Mouse (Mus musculus): Measurements from ENCODE around the gene Rasgrf1. TPM values are rescaled to one million over a fixed set of nuclear protein-coding genes. Genes with fewer than 3 reads are reported as not detected.

Gene Rasgrf1
- total and polyA plus RNA-seq, 3 experiments, result not detected

DNA sequence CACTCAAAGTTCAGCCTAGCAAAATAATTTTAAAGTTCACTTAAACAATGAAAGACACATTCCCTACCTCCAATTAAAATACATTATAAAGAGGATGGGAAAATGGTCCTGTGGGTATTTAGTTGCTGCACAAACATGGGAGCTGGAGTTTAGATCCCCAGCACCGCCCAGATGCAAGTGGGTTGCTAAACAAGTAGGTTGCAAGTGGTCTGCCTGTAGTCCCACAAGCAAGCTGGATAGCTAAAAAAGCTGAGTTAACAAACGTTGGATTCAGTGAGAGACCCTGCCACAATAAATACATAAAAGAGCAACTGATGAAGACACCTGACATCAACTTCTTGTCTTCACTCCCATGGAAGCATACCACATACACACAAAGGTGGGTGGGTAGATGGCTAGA lies 49.3 kb downstream of the Rasgrf1 start:
- H3K4me3 ChIP-seq (replicated peaks in 1 of 3; ENCODE audit: low read depth in 2 of 3, low read length in 2 of 3, poor library complexity in 1 of 3), result no peak overlapping the region
- H3K27me3 ChIP-seq (replicated peaks), result no peaks in the 10 kb centered on the region
- H3K36me3 ChIP-seq (replicated peaks in 1 of 2; ENCODE audit: control insufficient read depth in 1 of 2, insufficient read depth in 1 of 2, low read length in 1 of 2), result no peaks in the 10 kb centered on the region
- H3K4me1 ChIP-seq (ENCODE audit: control insufficient read depth in 1 of 2, insufficient read depth in 2 of 2), result peaks cover 0 to 4% of the 10 kb centered on the region in 2 experiments; a peak in 1 of 4 replicates
- no peak overlapping the region for H3K9ac ChIP-seq (ENCODE audit: insufficient read depth, low read depth)
- dilution Hi-C loops (cut with MboI; ENCODE audit: extremely low pct_ligation_motif_present, extremely low pct_unique_long_range_greater_than_20kb, low sequenced_read_pairs) (no loop called here), in situ Hi-C loops (cut with MboI; ENCODE audit: low pct_ligation_motif_present, low pct_unique_long_range_greater_than_20kb, low sequenced_read_pairs) (no loop called here)
- TF ChIP-seq USF1 (IDR thresholded peaks at IDR 0.05; ENCODE audit: low read depth, low read length) (no peak), ETS1 (conservative IDR thresholded peaks at IDR 0.05; ENCODE audit: low read depth, low read length) (no peak), POLR2AphosphoS2 (IDR thresholded peaks at IDR 0.05; ENCODE audit: low read depth, low read length) (no peak)
- DNase-seq (ENCODE audit: extremely low read depth), result no peak
- peaks cover 3% of the 10 kb centered on the region; the same call in 1 of the 2 replicates for H3K79me2 ChIP-seq (replicated peaks; ENCODE audit: control insufficient read depth, extremely low read depth, insufficient read depth, poor library complexity, severe bottlenecking)
- H3K27ac ChIP-seq (ENCODE audit: insufficient read depth, low read depth), result no peak overlapping the region
- no peaks in the 10 kb centered on the region for H3K9me3 ChIP-seq (replicated peaks; ENCODE audit: low read length)
- H3K4me2 ChIP-seq (ENCODE audit: insufficient read depth, low read depth, poor library complexity, severe bottlenecking), result no peak overlapping the region

DNA sequence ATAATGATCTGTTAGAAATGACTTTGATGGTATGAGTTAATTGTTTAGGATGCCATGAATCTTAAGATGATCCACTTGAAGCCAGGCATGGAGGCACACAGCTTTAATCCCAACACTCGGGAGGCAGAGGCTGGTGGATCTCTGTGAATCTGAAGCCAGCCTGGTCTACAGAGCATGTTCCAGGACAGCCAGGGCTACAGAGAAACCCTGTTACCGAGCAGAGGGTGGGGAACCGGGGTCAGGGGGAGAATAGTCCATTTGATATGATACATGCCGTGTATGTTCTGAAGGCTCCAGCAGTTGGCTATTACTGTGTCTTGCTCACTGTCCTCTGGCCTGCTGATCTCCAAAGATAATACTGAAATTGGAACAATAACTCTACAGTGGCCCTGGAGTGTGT lies 54.4 kb downstream of the Rasgrf1 start:
- peaks cover 3% of the 10 kb centered on the region; the same call in 1 of the 2 replicates for H3K79me2 ChIP-seq (replicated peaks; ENCODE audit: control insufficient read depth, extremely low read depth, insufficient read depth, poor library complexity, severe bottlenecking)
- H3K4me2 ChIP-seq (ENCODE audit: insufficient read depth, low read depth, poor library complexity, severe bottlenecking), result no peak overlapping the region
- H3K27me3 ChIP-seq (replicated peaks), result peaks cover 12% of the 10 kb centered on the region
- no peak for TF ChIP-seq MXI1 (IDR thresholded peaks at IDR 0.05; ENCODE audit: low read depth, low read length)
- no peak for TF ChIP-seq JUN (IDR thresholded peaks at IDR 0.05; ENCODE audit: insufficient read depth, low read depth, low read length)
- TF ChIP-seq EP300 (IDR thresholded peaks at IDR 0.05; ENCODE audit: low read length), result no peak
- no peak for TF ChIP-seq UBTF (IDR thresholded peaks at IDR 0.05; ENCODE audit: low read depth, low read length)
- no peak for TF ChIP-seq MAZ (IDR thresholded peaks at IDR 0.05; ENCODE audit: low read depth, low read length)
- no peak for TF ChIP-seq ZC3H11A (IDR thresholded peaks at IDR 0.05; ENCODE audit: low read depth, low read length)
- TF ChIP-seq ZMIZ1 (IDR thresholded peaks at IDR 0.05; ENCODE audit: low read depth, low read length), result no peak
- no peak for TF ChIP-seq GABPA (IDR thresholded peaks at IDR 0.05; ENCODE audit: insufficient replicate concordance, low read depth, low read length)
- no peaks in the 10 kb centered on the region for H3K36me3 ChIP-seq (replicated peaks in 1 of 2; ENCODE audit: control insufficient read depth in 1 of 2, insufficient read depth in 1 of 2, low read length in 1 of 2)
- in situ Hi-C loops (cut with MboI; ENCODE audit: low pct_ligation_motif_present, low pct_unique_long_range_greater_than_20kb, low sequenced_read_pairs) (no loop called here), dilution Hi-C loops (cut with MboI; ENCODE audit: extremely low pct_ligation_motif_present, extremely low pct_unique_long_range_greater_than_20kb, low sequenced_read_pairs) (no loop called here)
- no peaks in the 10 kb centered on the region for H3K9me3 ChIP-seq (replicated peaks; ENCODE audit: low read length)
- no peak overlapping the region for H3K9ac ChIP-seq (ENCODE audit: insufficient read depth, low read depth)
- DNase-seq (ENCODE audit: extremely low read depth), result no peak
- no peak overlapping the region for H3K27ac ChIP-seq (ENCODE audit: insufficient read depth, low read depth)
- H3K4me3 ChIP-seq (replicated peaks in 1 of 3; ENCODE audit: low read depth in 2 of 3, low read length in 2 of 3, poor library complexity in 1 of 3), result no peak overlapping the region
- peaks cover 0 to 6% of the 10 kb centered on the region in 2 experiments; a peak in 1 of 4 replicates for H3K4me1 ChIP-seq (ENCODE audit: control insufficient read depth in 1 of 2, insufficient read depth in 2 of 2)

DNA sequence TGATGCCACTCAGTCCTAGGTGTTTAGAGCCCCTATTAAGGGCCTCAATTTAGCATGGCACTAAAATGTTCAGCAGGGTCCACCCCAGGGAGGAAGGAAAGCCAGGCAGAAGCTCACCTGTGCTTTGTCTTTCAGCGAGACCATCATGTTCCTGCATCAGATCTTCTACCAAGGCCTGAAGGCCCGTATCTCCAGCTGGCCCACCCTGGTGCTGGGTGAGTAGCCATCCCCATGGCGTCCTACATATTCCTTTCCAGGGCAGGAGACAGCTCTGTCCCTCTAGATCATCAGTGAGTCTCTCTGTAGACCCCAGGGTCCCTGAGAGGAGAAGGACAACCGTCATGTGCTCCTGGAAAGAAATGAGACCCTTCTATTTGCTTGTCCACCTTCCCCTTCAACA lies 58.0 kb downstream of the Rasgrf1 start:
- dilution Hi-C loops (cut with MboI; ENCODE audit: extremely low pct_ligation_motif_present, extremely low pct_unique_long_range_greater_than_20kb, low sequenced_read_pairs) (no loop called here), in situ Hi-C loops (cut with MboI; ENCODE audit: low pct_ligation_motif_present, low pct_unique_long_range_greater_than_20kb, low sequenced_read_pairs) (loop anchor here (5.0 kb wide), 1 partner anchor 140 kb away; no protein-coding TSS in a partner anchor)
- Histone ChIP-seq H3K79me2 (replicated peaks; ENCODE audit: control insufficient read depth, extremely low read depth, insufficient read depth, poor library complexity, severe bottlenecking) (no peaks in the 10 kb centered on the region), H3K9ac (ENCODE audit: insufficient read depth, low read depth) (no peak overlapping the region), H3K27ac (ENCODE audit: insufficient read depth, low read depth) (no peak overlapping the region), H3K4me2 (ENCODE audit: insufficient read depth, low read depth, poor library complexity, severe bottlenecking) (no peak overlapping the region), H3K27me3 (replicated peaks) (peaks cover 12% of the 10 kb centered on the region), H3K4me3 (replicated peaks in 1 of 3; ENCODE audit: low read depth in 2 of 3, low read length in 2 of 3, poor library complexity in 1 of 3) (no peak overlapping the region), H3K4me1 (ENCODE audit: control insufficient read depth in 1 of 2, insufficient read depth in 2 of 2) (peaks cover 2 to 15% of the 10 kb centered on the region in 2 experiments; a peak in 2 of 4 replicates), H3K36me3 (replicated peaks in 1 of 2; ENCODE audit: control insufficient read depth in 1 of 2, insufficient read depth in 1 of 2, low read length in 1 of 2) (no peaks in the 10 kb centered on the region), H3K9me3 (replicated peaks; ENCODE audit: low read length) (no peaks in the 10 kb centered on the region)
- no peak for DNase-seq (ENCODE audit: extremely low read depth)
- TF ChIP-seq IRF4 (IDR thresholded peaks at IDR 0.05; ENCODE audit: low read depth, low read length) (no peak), RCOR1 (conservative IDR thresholded peaks at IDR 0.05; ENCODE audit: low read depth, low read length) (no peak), SMC3 (IDR thresholded peaks at IDR 0.05; ENCODE audit: low read depth, low read length) (no peak), RAD21 (IDR thresholded peaks at IDR 0.05; ENCODE audit: low read depth, low read length) (no peak), MYC (IDR thresholded peaks at IDR 0.05; ENCODE audit: low read depth, low read length) (no peak), CTCF (conservative IDR thresholded peaks at IDR 0.05 in 1 of 2, IDR thresholded peaks at IDR 0.05 in 1 of 2; ENCODE audit: low read depth in 2 of 2, low read length in 2 of 2) (no peak), E2F4 (IDR thresholded peaks at IDR 0.05; ENCODE audit: insufficient replicate concordance, low read depth, low read length) (no peak), ZMIZ1 (IDR thresholded peaks at IDR 0.05; ENCODE audit: low read depth, low read length) (no peak), KAT2A (IDR thresholded peaks at IDR 0.05; ENCODE audit: insufficient replicate concordance, low read length) (no peak), CHD1 (IDR thresholded peaks at IDR 0.05; ENCODE audit: low read depth, low read length) (no peak), MEF2A (IDR thresholded peaks at IDR 0.05; ENCODE audit: borderline replicate concordance, low read depth, low read length) (no peak), PAX5 (IDR thresholded peaks at IDR 0.05; ENCODE audit: low read length) (no peak), USF1 (IDR thresholded peaks at IDR 0.05; ENCODE audit: low read depth, low read length) (no peak), TBP (conservative IDR thresholded peaks at IDR 0.05; ENCODE audit: low read depth, low read length) (no peak), EP300 (IDR thresholded peaks at IDR 0.05; ENCODE audit: low read length) (no peak), MAZ (IDR thresholded peaks at IDR 0.05; ENCODE audit: low read depth, low read length) (no peak), SIN3A (IDR thresholded peaks at IDR 0.05; ENCODE audit: low read length) (no peak), POLR2A (IDR thresholded peaks at IDR 0.05; ENCODE audit: low read depth, low read length) (no peak), HCFC1 (IDR thresholded peaks at IDR 0.05; ENCODE audit: low read depth, low read length) (no peak), ZC3H11A (IDR thresholded peaks at IDR 0.05; ENCODE audit: low read depth, low read length) (no peak)
